Mouse (Mus musculus): Measurements from ENCODE around the gene Mllt6. TPM values are rescaled to one million over a fixed set of nuclear protein-coding genes. Genes with fewer than 3 reads are reported as not detected.
A peak's percentile ranks its signal among the peaks of the same experiment; 100 is the strongest.

Gene Mllt6
- total and polyA plus RNA-seq, 3 experiments: 24.3 to 55.6 (median 43.0) TPM

- TF ChIP-seq MAFK (IDR thresholded peaks at IDR 0.05; ENCODE audit: insufficient replicate concordance, low read length) (no peak), SIN3A (IDR thresholded peaks at IDR 0.05; ENCODE audit: low read length) (no peak), SMC3 (IDR thresholded peaks at IDR 0.05; ENCODE audit: low read depth, low read length) (no peak), USF1 (IDR thresholded peaks at IDR 0.05; ENCODE audit: low read depth, low read length) (no peak), JUN (IDR thresholded peaks at IDR 0.05; ENCODE audit: insufficient read depth, low read depth, low read length) (no peak), GABPA (IDR thresholded peaks at IDR 0.05; ENCODE audit: insufficient replicate concordance, low read depth, low read length) (no peak), KAT2A (IDR thresholded peaks at IDR 0.05; ENCODE audit: insufficient replicate concordance, low read length) (no peak), ZC3H11A (IDR thresholded peaks at IDR 0.05; ENCODE audit: low read depth, low read length) (no peak), ZMIZ1 (IDR thresholded peaks at IDR 0.05; ENCODE audit: low read depth, low read length) (no peak), TCF12 (IDR thresholded peaks at IDR 0.05; ENCODE audit: low read depth, low read length) (no peak), MYC (IDR thresholded peaks at IDR 0.05; ENCODE audit: low read depth, low read length) (no peak), USF2 (conservative IDR thresholded peaks at IDR 0.05; ENCODE audit: low read depth, low read length) (no peak), HCFC1 (IDR thresholded peaks at IDR 0.05; ENCODE audit: low read depth, low read length) (no peak), MAZ (IDR thresholded peaks at IDR 0.05; ENCODE audit: low read depth, low read length) (no peak)
- Histone ChIP-seq H3K79me2 (replicated peaks; ENCODE audit: control insufficient read depth, extremely low read depth, insufficient read depth, poor library complexity, severe bottlenecking) (no peaks in the 10 kb centered on the region), H3K4me3 (replicated peaks in 1 of 3; ENCODE audit: low read depth in 2 of 3, low read length in 2 of 3, poor library complexity in 1 of 3) (no peak overlapping the region), H3K4me2 (ENCODE audit: insufficient read depth, low read depth, poor library complexity, severe bottlenecking) (peak overlapping the region; percentile 21; the same call in 1 of the 2 replicates), H3K9ac (ENCODE audit: insufficient read depth, low read depth) (no peak overlapping the region), H3K27ac (ENCODE audit: insufficient read depth, low read depth) (no peak overlapping the region), H3K36me3 (replicated peaks in 1 of 2; ENCODE audit: control insufficient read depth in 1 of 2, insufficient read depth in 1 of 2, low read length in 1 of 2) (no peaks in the 10 kb centered on the region), H3K27me3 (replicated peaks) (peaks cover 27% of the 10 kb centered on the region), H3K9me3 (replicated peaks; ENCODE audit: low read length) (peaks cover 24% of the 10 kb centered on the region), H3K4me1 (ENCODE audit: control insufficient read depth in 1 of 2, insufficient read depth in 2 of 2) (peaks cover 7 to 26% of the 10 kb centered on the region in 2 experiments; a peak in 3 of 4 replicates)
- dilution Hi-C loops (cut with MboI; ENCODE audit: extremely low pct_ligation_motif_present, extremely low pct_unique_long_range_greater_than_20kb, low sequenced_read_pairs) (no loop called here), in situ Hi-C loops (cut with MboI; ENCODE audit: low pct_ligation_motif_present, low pct_unique_long_range_greater_than_20kb, low sequenced_read_pairs) (loop anchor here (5.0 kb wide), 2 partner anchors 36 to 66 kb away; no protein-coding TSS in a partner anchor)
- DNase-seq (ENCODE audit: extremely low read depth): no peak
Observed at GRCm38 (mm10) chr11:97631500-97631899, 31.7 kb upstream of the Mllt6 start.

DNA sequence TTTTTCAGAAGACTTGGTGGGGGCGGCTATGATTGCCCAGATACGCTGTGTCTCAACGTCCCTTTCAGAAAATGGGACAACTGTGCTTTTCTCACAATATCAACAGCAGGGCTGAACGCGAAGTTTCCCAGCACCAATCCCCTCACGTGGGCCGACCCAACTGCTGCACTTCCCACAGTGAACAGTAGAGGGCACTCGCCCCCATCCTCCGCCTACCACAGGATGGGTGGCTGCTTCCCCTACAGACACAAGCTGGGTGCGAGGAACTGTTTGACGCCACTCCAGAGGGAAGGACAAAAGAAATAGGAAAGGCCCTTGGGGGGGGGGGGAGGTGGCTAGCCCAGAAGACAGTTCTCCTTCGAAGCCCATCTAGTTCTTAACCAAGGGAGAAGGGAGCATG lies 31.3 kb upstream of the Mllt6 start:
- Histone ChIP-seq H3K27ac (ENCODE audit: insufficient read depth, low read depth) (no peak overlapping the region), H3K4me3 (replicated peaks in 1 of 3; ENCODE audit: low read depth in 2 of 3, low read length in 2 of 3, poor library complexity in 1 of 3) (no peak overlapping the region), H3K9ac (ENCODE audit: insufficient read depth, low read depth) (no peak overlapping the region), H3K4me2 (ENCODE audit: insufficient read depth, low read depth, poor library complexity, severe bottlenecking) (peak overlapping the region; percentile 21; the same call in 1 of the 2 replicates), H3K36me3 (replicated peaks in 1 of 2; ENCODE audit: control insufficient read depth in 1 of 2, insufficient read depth in 1 of 2, low read length in 1 of 2) (no peaks in the 10 kb centered on the region), H3K9me3 (replicated peaks; ENCODE audit: low read length) (peaks cover 24% of the 10 kb centered on the region), H3K27me3 (replicated peaks) (peaks cover 25% of the 10 kb centered on the region), H3K79me2 (replicated peaks; ENCODE audit: control insufficient read depth, extremely low read depth, insufficient read depth, poor library complexity, severe bottlenecking) (no peaks in the 10 kb centered on the region), H3K4me1 (ENCODE audit: control insufficient read depth in 1 of 2, insufficient read depth in 2 of 2) (peaks cover 7 to 26% of the 10 kb centered on the region in 2 experiments)
- peak; percentile 86 for DNase-seq (ENCODE audit: extremely low read depth)
- dilution Hi-C loops (cut with MboI; ENCODE audit: extremely low pct_ligation_motif_present, extremely low pct_unique_long_range_greater_than_20kb, low sequenced_read_pairs): no loop called here
- in situ Hi-C loops (cut with MboI; ENCODE audit: low pct_ligation_motif_present, low pct_unique_long_range_greater_than_20kb, low sequenced_read_pairs): loop anchor here (5.0 kb wide), 2 partner anchors 35 to 65 kb away; no protein-coding TSS in a partner anchor
- TF ChIP-seq GABPA (IDR thresholded peaks at IDR 0.05; ENCODE audit: insufficient replicate concordance, low read depth, low read length) (no peak), ETS1 (conservative IDR thresholded peaks at IDR 0.05; ENCODE audit: low read depth, low read length) (no peak; the same call in 1 of the 2 replicates), NELFE (IDR thresholded peaks at IDR 0.05; ENCODE audit: low read depth, low read length) (peak; percentile 56; the same call in 1 of the 2 replicates), EP300 (IDR thresholded peaks at IDR 0.05; ENCODE audit: low read length) (no peak), CTCF (conservative IDR thresholded peaks at IDR 0.05 in 1 of 2, IDR thresholded peaks at IDR 0.05 in 1 of 2; ENCODE audit: low read depth in 2 of 2, low read length in 2 of 2) (peak; percentile 96 to 98), BHLHE40 (IDR thresholded peaks at IDR 0.05; ENCODE audit: low read depth, low read length) (peak; percentile 87), IRF4 (IDR thresholded peaks at IDR 0.05; ENCODE audit: low read depth, low read length) (0 out of 2 replicates have a peak, but pooled peaks have one; percentile 52), RCOR1 (conservative IDR thresholded peaks at IDR 0.05; ENCODE audit: low read depth, low read length) (no peak), ELF1 (IDR thresholded peaks at IDR 0.05; ENCODE audit: low read depth, low read length) (0 out of 2 replicates have a peak, but pooled peaks have one; percentile 52), PAX5 (IDR thresholded peaks at IDR 0.05; ENCODE audit: low read length) (no peak), CHD1 (IDR thresholded peaks at IDR 0.05; ENCODE audit: low read depth, low read length) (no peak), TCF12 (IDR thresholded peaks at IDR 0.05; ENCODE audit: low read depth, low read length) (peak; percentile 41; the same call in 1 of the 2 replicates), MAFK (IDR thresholded peaks at IDR 0.05; ENCODE audit: insufficient replicate concordance, low read length) (no peak), HCFC1 (IDR thresholded peaks at IDR 0.05; ENCODE audit: low read depth, low read length) (no peak), SMC3 (IDR thresholded peaks at IDR 0.05; ENCODE audit: low read depth, low read length) (peak; percentile 95), MEF2A (IDR thresholded peaks at IDR 0.05; ENCODE audit: borderline replicate concordance, low read depth, low read length) (peak; percentile 77; the same call in 1 of the 2 replicates), ZKSCAN1 (IDR thresholded peaks at IDR 0.05; ENCODE audit: borderline replicate concordance, low read depth, low read length) (no peak), ZC3H11A (IDR thresholded peaks at IDR 0.05; ENCODE audit: low read depth, low read length) (peak; percentile 68; the same call in 1 of the 2 replicates), ZNF384 (IDR thresholded peaks at IDR 0.05; ENCODE audit: low read depth, low read length) (no peak), USF2 (conservative IDR thresholded peaks at IDR 0.05; ENCODE audit: low read depth, low read length) (peak; percentile 36; the same call in 1 of the 2 replicates), JUN (IDR thresholded peaks at IDR 0.05; ENCODE audit: insufficient read depth, low read depth, low read length) (no peak), POLR2A (IDR thresholded peaks at IDR 0.05; ENCODE audit: low read depth, low read length) (no peak), MAX (IDR thresholded peaks at IDR 0.05; ENCODE audit: low read length) (peak; percentile 95), NRF1 (IDR thresholded peaks at IDR 0.05; ENCODE audit: low read depth, low read length) (0 out of 2 replicates have a peak, but pooled peaks have one; percentile 31), KAT2A (IDR thresholded peaks at IDR 0.05; ENCODE audit: insufficient replicate concordance, low read length) (no peak)
